Mouse (Mus musculus) erythroblast, embryonic 14.5 days (primary cell): Measurements from ENCODE around the gene Tmem156.

Source experiments
- GATA1 ChIP-seq: IDR thresholded peaks from 2 replicates; pipeline ENCODE4 v1.6.1; 2012; ENCODE audit warnings: low read length, inconsistent platforms, mixed read lengths
- TAL1 ChIP-seq: IDR thresholded peaks from 3 replicates; pipeline ENCODE4 v1.6.1; 2012; ENCODE audit warnings: low read length, inconsistent platforms, mixed read lengths

- TF ChIP-seq GATA1 = no peak
- TF ChIP-seq TAL1 = no peak
These were observed 17.2 kb downstream of the Tmem156 start for GRCm38 (mm10) chr5:65074693-65075092.
